Mouse (Mus musculus): ENCODE measurements around the gene Dach1.

The Dach1 gene

DNA sequence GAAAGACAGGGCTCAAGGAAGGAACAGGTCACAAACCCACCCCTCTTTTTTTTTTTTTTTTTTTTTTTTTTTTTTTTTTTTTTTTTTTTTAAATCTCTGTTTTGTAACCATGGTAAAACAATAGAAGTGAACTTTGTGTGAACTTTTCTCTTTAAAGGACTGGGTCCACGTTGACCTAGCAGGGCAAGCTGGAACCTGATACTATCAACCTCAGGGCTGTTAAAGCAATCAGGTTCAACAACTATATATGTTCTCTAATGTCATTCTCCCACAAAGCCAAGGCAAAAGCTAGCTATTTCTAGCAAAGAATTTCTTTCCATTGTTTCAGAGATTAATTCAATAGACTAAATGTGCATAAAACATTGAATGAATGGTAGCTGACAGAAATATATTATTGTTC is 134.3 kb downstream of the Dach1 start:
- in situ Hi-C loops (cut with MseI, MboI), result no loop called here

DNA sequence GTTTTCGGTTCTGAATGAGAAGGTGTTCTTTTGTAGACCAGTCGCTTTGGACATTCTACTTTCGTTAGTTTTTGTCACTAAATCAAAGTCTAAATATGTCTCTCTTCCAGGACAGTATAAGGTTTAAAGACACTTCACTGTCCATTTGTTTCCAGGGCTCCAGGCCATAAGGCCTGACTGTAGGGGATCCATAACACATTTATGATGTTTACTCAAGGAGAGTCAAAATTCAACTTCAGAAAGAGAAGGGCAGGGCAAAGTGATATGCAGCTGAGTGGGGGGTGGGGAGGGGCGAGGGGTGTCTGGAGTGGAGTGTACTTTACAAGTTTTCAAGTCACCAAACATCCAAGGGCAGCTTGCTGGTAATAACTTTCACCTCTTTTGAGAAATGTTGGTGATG is 146.0 kb downstream of the Dach1 start:
- in situ Hi-C loops (cut with MseI, MboI), result no loop called here

DNA sequence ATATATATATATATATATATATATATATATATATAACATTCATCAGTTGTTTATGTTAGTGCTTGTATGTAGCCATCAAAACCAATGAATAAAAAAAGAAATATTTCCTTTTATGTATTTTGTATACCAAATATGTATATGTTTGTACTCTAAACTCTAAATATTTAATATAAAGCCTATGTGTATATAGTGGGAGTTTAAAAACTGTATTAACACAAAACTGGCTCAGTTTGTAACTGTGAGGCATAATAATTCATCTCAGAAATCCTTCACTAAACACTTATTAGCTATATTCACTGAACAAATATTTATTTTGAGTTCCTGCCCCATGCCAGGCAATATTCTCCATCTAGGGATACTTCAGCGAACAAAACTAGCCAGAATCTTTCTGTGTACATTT is 155.5 kb downstream of the Dach1 start:
- in situ Hi-C loops (cut with MseI, MboI), result no loop called here

DNA sequence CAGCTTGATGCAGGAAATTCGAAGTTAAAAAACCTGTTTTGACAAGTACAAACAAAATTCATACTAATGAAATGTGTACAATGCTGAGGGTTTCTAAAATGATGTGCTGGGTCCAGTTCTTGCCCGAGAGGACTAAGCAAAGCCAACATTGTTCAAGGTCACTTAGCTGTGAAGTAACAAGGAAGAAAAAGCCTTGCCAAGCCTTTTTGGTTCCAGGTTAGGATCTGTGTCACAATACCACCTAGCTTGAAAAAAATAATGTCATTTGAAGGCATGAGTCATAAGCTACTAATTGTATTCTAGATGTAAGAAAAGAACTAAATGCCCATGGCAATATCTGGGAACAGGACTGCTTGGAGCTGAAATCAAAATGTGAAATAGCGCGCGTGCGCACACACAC is 161.1 kb downstream of the Dach1 start:
- in situ Hi-C loops (cut with MseI, MboI), result no loop called here

DNA sequence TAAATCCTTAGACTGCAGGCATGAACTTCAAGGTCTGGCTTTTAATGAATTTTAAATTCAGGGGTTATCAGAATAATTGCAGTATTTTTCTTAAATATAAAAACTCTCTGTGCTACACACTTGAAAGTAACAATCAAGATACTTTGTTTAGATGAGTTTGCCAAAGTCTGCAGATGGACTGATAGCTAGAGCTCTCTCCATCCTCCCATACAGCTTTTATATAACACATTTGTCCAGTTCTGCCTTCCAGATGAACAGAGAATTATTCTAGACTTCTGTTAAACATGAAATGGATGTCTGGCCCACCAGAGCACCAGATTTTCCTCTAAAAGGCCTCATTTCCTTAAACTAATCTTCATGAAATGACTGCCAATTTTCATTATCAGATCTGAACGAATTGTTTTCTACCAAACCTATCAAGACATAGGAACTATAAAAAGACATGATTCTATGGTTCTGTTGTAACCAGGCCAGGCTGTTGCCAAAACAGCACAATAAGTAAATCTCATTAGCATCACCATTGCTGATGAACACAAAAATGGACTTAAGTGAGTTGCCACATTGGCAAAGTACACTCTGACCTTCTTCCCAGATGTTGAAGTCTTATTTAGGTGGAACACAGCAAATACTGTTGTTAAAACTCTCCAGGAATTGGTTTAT is 167.4 kb downstream of the Dach1 start:
- in situ Hi-C loops (cut with MseI, MboI), result no loop called here

DNA sequence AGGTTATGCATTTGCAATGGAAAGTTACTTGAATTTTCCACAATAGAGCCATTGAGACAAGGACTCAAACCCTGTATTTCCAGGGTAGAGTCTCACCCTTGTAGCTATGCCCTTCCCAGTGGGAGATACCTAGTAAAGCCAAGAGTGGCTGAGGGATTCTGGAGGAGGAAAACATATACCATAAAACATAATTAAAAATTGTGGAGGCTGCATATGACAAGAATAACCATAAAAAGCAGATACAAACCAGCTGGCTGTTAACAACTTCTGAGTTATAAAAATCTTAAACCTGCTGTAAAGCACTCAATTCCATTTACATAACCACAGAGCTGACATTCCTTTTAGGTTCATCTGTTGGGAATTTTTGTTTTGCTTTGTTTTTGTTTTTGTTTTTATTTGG is 171.0 kb downstream of the Dach1 start:
- in situ Hi-C loops (cut with MseI, MboI), result no loop called here

DNA sequence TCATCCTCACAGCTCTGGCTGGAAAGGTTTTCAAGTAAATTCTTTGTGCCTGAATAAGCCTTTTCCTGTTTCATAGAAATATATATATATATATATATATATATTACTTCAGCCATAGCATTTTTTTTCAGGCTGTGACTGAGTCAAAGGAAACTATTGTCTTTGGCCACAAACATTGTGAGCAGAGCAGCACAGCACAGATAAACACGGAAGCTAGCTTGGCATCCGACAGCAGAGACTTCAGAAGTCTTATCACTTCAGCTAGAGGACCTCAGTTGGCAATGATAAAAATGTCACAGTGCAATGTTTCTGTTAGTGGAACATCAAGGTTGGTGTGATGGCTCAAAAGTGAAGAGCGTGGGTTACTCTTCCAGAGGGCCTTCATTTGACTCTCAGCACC is 186.3 kb downstream of the Dach1 start:
- in situ Hi-C loops (cut with MseI, MboI), result no loop called here

DNA sequence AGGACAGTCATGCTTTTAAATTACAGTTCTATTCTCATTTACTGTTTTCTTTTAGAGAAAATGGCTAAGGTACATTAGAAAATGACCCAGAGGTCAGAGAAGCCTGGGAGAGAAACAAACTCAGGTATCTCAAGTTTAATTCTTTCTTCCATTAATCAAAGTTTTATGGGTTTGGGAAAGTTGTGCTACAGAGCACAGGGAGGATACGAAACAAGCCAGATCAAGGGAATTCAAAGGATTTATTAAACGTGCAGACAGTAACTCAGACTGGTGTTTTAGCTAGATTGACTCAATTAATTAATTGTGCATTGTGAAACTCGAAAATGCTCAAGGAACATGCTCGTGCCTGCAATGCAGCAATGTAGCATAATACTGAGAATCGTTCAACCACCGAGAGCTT is 186.9 kb downstream of the Dach1 start:
- in situ Hi-C loops (cut with MseI, MboI), result no loop called here

DNA sequence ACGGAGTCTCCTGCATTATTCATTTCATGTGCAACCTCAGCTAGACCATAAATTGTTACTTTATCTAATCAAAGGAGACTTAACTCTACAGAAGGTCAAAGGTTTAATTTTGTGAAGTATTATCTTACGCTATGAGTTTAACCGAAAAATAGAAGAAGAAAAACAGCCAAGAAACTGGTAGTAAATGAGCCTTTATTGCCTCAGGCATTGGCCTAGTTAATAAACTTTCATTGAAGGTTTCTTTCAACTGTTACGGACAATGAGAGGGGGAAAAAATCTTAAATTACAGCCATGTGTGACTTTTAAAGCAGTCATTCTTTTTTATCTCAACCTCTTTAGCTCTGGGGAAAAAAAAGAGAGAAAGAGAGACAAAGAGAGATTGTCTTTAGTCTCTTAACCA is 188.7 kb downstream of the Dach1 start:
- in situ Hi-C loops (cut with MseI, MboI), result no loop called here

DNA sequence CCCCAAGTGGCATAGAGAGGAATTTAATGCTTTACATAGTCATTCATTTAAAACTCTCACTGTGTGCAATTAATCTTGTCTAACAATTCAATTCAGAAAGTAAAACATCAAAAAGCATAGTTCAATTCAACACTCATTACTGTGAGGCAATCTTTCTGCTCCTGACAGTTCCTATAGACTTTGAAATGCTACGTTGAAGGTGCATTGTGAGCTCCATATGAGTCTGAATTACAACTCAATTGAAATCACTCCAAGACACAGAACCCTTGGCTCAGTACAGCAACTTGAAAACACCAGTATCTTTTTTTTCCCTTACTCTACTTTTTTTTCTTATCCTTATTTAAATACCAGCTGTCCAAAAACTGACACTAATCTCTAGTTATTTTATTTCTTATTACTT is 193.5 kb downstream of the Dach1 start:
- in situ Hi-C loops (cut with MseI, MboI), result no loop called here

DNA sequence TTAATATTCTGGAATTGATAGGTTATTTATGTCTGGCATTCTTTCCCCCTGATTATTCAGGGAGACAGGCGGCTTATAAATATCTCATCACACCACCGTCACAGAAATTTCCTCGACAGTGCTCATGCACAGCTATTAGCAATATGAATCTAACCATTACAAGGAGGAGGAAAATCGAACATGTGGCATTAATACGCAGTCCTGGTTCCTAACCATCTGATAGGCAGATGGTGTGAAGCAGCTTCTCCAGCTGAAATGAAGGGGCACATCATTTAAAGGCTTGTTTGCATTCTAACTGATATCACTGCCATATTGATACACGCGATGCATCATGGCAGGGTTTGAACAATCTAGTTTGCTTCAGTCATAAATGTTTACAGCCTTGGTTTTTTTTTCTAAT is 194.1 kb downstream of the Dach1 start:
- in situ Hi-C loops (cut with MseI, MboI), result no loop called here

DNA sequence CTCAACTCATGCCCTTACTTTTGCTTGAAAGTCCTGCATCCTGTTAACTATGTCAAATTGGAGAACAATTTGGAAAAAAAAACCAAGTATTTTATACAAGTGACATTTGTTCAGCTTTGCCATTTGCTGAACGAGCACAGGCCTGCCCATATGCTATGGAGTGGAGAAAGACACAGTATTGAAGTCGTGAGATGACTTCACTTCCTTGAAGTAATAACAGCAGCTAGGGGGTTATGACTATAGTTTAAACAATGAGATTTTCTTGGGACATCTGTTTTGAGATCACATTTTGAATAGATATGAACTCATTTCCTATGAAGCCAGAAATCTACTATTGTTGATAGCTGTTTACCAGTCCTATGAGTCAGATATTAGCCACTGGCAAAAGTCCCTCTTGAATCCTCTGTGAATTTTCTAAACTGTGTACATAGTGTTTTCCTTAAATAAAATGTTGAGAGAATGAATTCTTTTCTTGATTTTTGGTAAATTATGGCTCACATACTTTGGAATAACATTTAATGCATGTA is 205.0 kb downstream of the Dach1 start:
- in situ Hi-C loops (cut with MseI, MboI), result no loop called here

DNA sequence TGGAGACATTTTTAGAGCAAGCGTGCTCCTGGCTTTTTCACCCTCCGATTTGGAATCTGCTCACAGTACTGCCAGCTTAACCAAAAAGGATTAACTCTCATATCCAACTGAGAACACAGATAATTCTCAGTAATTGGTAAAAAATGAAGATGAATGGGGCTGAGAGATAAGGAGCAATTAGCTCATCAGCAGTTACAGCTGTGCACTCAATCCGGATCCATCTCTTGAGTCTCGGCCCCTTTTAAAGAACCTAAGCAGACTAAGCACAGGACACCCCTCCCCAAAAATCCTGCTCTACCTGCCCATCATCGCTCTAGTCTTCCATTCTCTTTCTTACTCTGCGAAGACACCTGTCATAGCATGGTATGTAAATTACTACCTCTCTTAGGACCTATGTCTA is 205.9 kb downstream of the Dach1 start:
- in situ Hi-C loops (cut with MseI, MboI), result no loop called here

DNA sequence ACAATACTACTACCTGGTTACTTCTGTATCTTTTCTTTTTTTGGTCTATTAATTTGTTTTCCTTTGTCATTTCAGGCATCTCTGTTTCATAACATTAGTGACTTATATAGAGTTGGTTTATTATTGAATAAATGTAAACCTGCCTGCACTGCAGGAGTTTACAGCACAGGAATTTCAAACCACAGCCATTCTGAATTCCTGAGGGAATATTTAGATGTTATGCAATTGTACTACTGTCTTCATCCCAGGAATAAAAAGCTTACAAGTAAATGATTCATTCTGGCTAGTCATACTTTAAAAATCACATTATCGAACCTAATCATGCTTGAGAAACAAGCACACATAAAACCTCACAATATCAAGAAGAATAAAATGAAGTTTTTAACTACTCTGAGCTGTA is 213.2 kb downstream of the Dach1 start:
- in situ Hi-C loops (cut with MseI, MboI), result no loop called here

DNA sequence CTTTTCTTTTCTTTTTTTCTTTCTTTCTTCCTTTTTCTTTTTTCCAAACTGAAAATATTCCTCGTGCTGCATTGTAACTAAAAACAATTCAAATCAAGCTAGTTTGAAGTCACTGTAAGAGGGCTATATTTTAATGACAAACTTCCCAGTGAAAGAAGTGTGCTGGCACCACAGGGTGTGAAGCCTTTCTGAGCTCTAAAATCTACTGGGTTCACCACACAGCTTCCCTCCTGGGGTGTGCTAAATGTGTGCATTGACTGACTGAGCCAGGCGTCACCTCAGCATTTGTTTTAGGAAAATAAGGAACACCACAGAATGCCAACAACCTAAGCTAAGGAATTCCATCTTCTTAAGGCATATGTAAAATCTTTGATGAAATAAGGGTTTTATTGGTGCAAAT is 224.1 kb downstream of the Dach1 start:
- in situ Hi-C loops (cut with MseI, MboI), result no loop called here

DNA sequence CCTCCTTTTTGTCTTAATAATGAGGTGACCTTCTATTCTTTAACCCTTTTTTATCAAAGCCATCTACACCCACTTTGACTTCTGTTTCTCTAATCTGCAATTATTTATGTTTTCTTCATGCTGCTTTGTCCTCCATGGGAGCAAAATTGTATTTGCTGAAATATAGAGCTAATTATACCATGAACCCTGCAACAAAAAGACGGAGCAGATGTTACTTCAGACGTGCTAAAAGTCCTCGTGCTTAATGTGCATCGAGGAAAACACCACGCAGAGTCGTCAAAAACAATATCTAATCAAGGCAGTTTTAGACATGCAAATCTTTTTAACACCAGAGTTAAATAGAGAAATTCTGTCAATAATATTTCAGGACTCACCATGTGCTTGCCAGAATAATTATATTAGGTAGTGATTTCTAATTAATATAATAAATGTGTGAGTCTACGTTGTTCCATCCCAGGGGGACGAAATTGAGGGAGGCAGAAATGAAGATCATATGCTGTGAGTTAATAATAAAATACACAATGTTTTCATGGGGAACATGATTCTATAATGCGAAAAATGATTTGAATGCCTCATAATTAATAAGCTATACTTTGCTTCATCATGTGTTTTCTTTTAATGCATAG is 224.8 kb downstream of the Dach1 start:
- in situ Hi-C loops (cut with MseI, MboI), result no loop called here

DNA sequence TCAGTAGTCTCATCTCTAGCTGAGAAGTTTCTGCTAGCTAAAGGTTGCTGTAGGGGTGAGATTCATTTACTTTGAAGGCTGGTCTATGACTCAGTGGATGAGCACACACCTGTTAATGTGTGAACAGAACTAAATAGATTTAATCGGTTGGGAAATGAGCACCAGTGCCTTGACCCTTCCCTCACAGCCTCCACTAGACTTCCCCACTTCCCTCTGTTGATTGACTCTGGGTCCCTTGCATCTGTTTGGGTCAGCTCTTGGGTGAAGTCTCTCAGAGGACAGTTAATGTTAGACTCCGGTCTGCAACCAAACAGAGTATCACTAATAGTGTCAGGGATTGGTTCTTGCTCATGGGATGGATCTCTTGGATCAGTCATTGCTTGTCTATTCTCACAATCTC is 227.2 kb downstream of the Dach1 start:
- in situ Hi-C loops (cut with MseI, MboI), result no loop called here

DNA sequence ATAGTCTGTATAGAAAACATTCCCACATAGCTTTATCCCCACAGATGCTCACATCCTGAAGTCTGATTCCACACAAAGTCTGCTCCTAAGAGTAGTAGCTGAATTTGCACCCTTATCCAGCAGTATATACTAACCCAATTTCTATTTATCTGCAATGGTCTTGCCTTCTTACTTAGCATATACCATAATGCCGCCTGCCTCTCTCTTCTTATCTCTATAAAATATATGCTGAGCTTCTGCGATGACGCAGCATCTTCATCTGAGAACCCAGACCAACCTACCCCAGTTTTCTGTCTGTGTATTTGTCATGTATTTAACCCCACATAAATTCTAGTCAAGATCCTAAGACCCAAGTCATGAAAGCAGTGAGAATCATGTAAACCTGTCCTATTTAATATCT is 272.9 kb downstream of the Dach1 start:
- in situ Hi-C loops (cut with MseI, MboI), result no loop called here

DNA sequence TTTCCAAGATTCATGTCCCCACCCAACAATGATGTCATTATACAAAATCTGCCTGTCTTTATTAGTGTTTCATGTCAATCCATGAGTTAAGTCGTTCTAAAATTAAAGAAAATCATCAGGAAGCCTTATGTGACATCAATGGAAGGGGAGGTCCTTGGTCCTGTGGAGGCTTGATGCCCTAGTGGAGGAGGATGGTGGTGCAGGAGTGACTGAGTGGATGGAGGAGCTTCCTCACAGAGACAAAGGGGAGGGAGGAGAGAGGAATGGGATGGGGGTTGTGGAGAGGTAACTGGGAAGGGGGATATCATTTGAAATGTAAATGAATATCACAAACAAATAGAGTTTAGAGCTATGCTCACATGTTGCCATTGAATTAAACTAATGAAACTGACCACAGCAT is 287.6 kb downstream of the Dach1 start:
- in situ Hi-C loops (cut with MseI, MboI), result no loop called here

DNA sequence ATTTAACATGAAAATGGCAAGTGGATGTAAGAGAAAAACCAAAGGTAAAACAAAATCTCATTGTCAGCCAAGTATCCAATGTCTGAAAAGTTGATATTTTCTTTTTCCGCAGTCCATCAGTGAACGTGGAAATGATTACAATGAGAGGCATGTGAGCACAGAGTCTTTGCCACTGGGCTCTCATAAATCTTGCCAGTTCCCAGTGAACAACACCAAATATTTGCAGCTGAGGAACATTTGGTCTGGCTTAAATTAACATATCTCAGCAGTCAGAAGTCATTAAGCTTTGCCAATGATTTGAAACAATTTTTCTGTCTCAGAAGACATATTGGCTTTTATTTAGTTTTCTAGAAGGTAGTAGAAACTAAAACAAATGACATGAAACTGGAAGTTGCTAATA is 298.6 kb downstream of the Dach1 start:
- in situ Hi-C loops (cut with MseI, MboI), result no loop called here

DNA sequence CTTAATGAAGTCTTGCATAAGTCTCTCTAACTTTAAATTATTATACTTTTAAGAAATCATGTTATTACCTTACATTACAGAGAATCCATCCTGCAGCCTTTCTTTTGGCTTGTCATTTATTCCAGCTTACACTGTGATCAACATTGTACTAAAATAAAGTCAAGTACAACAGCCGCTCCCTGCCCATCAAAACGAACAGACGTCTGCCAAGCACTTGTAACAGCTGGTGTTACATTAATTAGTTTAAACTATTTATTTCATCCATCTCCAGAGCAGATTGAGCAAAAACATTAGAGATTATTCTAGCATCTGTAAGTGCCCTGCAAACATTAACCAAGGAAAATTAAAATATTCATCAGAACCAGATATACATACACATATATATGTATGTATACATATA is 311.2 kb downstream of the Dach1 start:
- in situ Hi-C loops (cut with MseI, MboI), result no loop called here

DNA sequence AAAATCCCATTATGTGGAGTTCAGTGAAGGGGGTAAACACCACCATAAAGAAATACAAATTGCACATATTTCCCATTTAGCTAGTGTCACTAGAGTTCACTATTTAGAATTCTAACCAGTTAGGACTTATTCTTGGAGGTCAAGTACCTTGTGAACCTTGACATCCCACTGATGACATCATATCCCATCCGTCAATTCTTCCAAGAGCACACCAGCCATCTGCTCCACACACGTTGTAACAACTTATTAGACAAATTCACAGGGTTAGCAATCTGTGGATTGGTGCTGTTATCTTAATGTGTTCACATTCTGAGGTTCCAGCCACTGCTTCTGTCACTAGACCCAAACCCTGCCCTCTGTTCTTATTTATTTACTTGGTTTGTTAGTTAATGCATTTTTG is 312.3 kb downstream of the Dach1 start:
- in situ Hi-C loops (cut with MseI, MboI), result no loop called here

DNA sequence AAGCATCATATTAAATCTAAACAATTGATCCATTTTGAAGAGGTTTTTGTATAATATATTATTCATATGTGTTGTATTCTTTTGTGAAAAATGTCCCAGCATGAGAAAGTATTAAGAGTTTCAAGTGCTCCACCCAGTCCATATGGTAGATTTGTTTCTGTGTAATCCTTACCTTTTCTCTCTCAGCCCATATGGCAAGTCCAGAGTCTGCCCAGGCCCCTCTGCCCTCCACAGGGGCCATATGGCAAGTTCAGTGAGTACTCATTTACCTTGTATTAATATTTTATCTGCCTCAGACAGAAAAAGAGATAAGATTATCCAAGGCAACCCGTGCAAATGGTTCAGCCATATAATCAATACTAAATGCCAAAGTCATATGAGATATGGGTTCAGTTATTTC is 314.2 kb downstream of the Dach1 start:
- in situ Hi-C loops (cut with MseI, MboI), result no loop called here

DNA sequence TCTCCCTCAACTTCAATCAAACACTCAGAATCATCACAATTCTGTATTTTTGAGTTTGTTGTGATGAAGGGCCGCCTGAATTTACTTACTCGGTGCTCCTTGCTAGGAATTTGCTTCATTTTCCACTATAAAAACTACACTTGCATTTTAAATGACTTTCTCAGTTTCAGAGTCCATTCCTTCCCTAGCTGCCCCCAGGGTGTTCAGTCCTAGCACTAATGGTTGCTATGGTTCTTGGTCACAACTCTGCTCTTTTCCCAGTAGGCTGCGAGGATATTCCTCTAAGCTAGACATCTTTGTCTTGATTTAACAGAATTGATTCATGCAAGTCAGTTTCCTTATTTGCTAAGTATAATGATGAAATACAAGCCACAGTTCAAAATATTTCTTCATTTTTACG is 319.1 kb downstream of the Dach1 start:
- in situ Hi-C loops (cut with MseI, MboI), result no loop called here
